Mouse (Mus musculus): Measurements from ENCODE around the gene 4921517D22Rik. TPM values are rescaled to one million over a fixed set of nuclear protein-coding genes. Genes with fewer than 3 reads are reported as not detected.

The 4921517D22Rik gene
- polyA plus RNA-seq, 1 experiment from 2014 or later = not detected

- no peak for DNase-seq (ENCODE audit: low spot score)
- peak overlapping the region; percentile 12; the same call in 1 of the 2 replicates for H3K4me3 ChIP-seq
- H3K9me3 ChIP-seq (replicated peaks) = no peaks in the 10 kb centered on the region
- H3K36me3 ChIP-seq = peaks cover 52% of the 10 kb centered on the region
- WGBS = 67% methylated on average over 2 of the region's 2 CpGs
- peaks cover 57% of the 10 kb centered on the region for H3K4me1 ChIP-seq
- H3K27ac ChIP-seq (replicated peaks) = peak overlapping the region; percentile 61; the same call in 1 of the 2 replicates
- H3K27me3 ChIP-seq (ENCODE audit: low read depth, poor library complexity, severe bottlenecking) = no peaks in the 10 kb centered on the region
Observed at GRCm38 (mm10) chr13:59671521-59671920, 22.4 kb downstream of the 4921517D22Rik start.

GRCm38 (mm10) chr13:59669946-59670345 is 24.0 kb downstream of the 4921517D22Rik start:
- Histone ChIP-seq H3K4me1 (peaks cover 52% of the 10 kb centered on the region), H3K27ac (replicated peaks) (no peak overlapping the region), H3K4me3 (no peak overlapping the region), H3K9me3 (replicated peaks) (no peaks in the 10 kb centered on the region), H3K36me3 (peaks cover 68% of the 10 kb centered on the region), H3K27me3 (ENCODE audit: low read depth, poor library complexity, severe bottlenecking) (no peaks in the 10 kb centered on the region)
- DNase-seq (ENCODE audit: low spot score) = no peak
- 91% methylated on average over 10 of the region's 10 CpGs for WGBS

- Histone ChIP-seq H3K9me3 (replicated peaks) (no peaks in the 10 kb centered on the region), H3K4me1 (peaks cover 50% of the 10 kb centered on the region), H3K4me3 (no peak overlapping the region), H3K36me3 (peaks cover 82% of the 10 kb centered on the region), H3K27me3 (ENCODE audit: low read depth, poor library complexity, severe bottlenecking) (no peaks in the 10 kb centered on the region), H3K27ac (replicated peaks) (peak overlapping the region; percentile 38; the same call in 1 of the 2 replicates)
- no peak for DNase-seq (ENCODE audit: low spot score)
- WGBS = 88% methylated on average over 11 of the region's 11 CpGs
Observed at GRCm38 (mm10) chr13:59668501-59669093, 25.3 kb downstream of the 4921517D22Rik start.

GRCm38 (mm10) chr13:59667763-59668162 is 26.1 kb downstream of the 4921517D22Rik start:
- WGBS = 93% methylated on average over 5 of the region's 5 CpGs
- no peak for DNase-seq (ENCODE audit: low spot score)
- Histone ChIP-seq H3K4me3 (no peak overlapping the region), H3K27ac (replicated peaks) (no peak overlapping the region), H3K9me3 (replicated peaks) (no peaks in the 10 kb centered on the region), H3K36me3 (peaks cover 90% of the 10 kb centered on the region), H3K4me1 (peaks cover 43% of the 10 kb centered on the region), H3K27me3 (ENCODE audit: low read depth, poor library complexity, severe bottlenecking) (no peaks in the 10 kb centered on the region)

GRCm38 (mm10) chr13:59663939-59664712 is 29.8 kb downstream of the 4921517D22Rik start:
- H3K27me3 ChIP-seq (ENCODE audit: low read depth, poor library complexity, severe bottlenecking) = no peaks in the 10 kb centered on the region
- no peak for DNase-seq (ENCODE audit: low spot score)
- peaks cover 10% of the 10 kb centered on the region for H3K4me1 ChIP-seq
- 95% methylated on average over 19 of the region's 19 CpGs for WGBS
- H3K4me3 ChIP-seq = no peak overlapping the region
- H3K9me3 ChIP-seq (replicated peaks) = 0 out of 2 replicates have a peak, but pooled peaks cover 1% of the 10 kb centered on the region
- H3K27ac ChIP-seq (replicated peaks) = no peak overlapping the region
- peaks cover 96% of the 10 kb centered on the region for H3K36me3 ChIP-seq

GRCm38 (mm10) chr13:59661966-59662365 is 31.9 kb downstream of the 4921517D22Rik start:
- H3K27ac ChIP-seq (replicated peaks) = no peak overlapping the region
- peaks cover 94% of the 10 kb centered on the region for H3K36me3 ChIP-seq
- 97% methylated on average over 12 of the region's 12 CpGs for WGBS
- H3K9me3 ChIP-seq (replicated peaks) = peaks cover 14% of the 10 kb centered on the region; the same call in 1 of the 2 replicates
- no peak for DNase-seq (ENCODE audit: low spot score)
- no peak overlapping the region for H3K4me3 ChIP-seq
- no peaks in the 10 kb centered on the region for H3K27me3 ChIP-seq (ENCODE audit: low read depth, poor library complexity, severe bottlenecking)
- H3K4me1 ChIP-seq = peaks cover 23% of the 10 kb centered on the region

- WGBS = 94% methylated on average over 8 of the region's 8 CpGs
- Histone ChIP-seq H3K27me3 (ENCODE audit: low read depth, poor library complexity, severe bottlenecking) (no peaks in the 10 kb centered on the region), H3K36me3 (peaks cover 89% of the 10 kb centered on the region)
Observed at GRCm38 (mm10) chr13:59661387-59661786, 32.5 kb downstream of the 4921517D22Rik start.

GRCm38 (mm10) chr13:59660371-59660770 is 33.5 kb downstream of the 4921517D22Rik start:
- Histone ChIP-seq H3K4me3 (no peak overlapping the region), H3K9me3 (replicated peaks) (peaks cover 14% of the 10 kb centered on the region; the same call in 1 of the 2 replicates), H3K27me3 (ENCODE audit: low read depth, poor library complexity, severe bottlenecking) (no peaks in the 10 kb centered on the region), H3K36me3 (peaks cover 88% of the 10 kb centered on the region), H3K27ac (replicated peaks) (no peak overlapping the region), H3K4me1 (peaks cover 39% of the 10 kb centered on the region)
- DNase-seq (ENCODE audit: low spot score) = no peak
- 99% methylated on average over 3 of the region's 3 CpGs for WGBS

More at GRCm38 (mm10) chr13:59661387-59661786, 32.5 kb downstream of the 4921517D22Rik start:
- peaks cover 14% of the 10 kb centered on the region; the same call in 1 of the 2 replicates for H3K9me3 ChIP-seq (replicated peaks)
- no peak overlapping the region for H3K4me3 ChIP-seq
- DNase-seq (ENCODE audit: low spot score) = no peak
- H3K27ac ChIP-seq (replicated peaks) = no peak overlapping the region
- peaks cover 29% of the 10 kb centered on the region for H3K4me1 ChIP-seq

GRCm38 (mm10) chr13:59657781-59658180 is 36.1 kb downstream of the 4921517D22Rik start:
- no peak for DNase-seq (ENCODE audit: low spot score)
- Histone ChIP-seq H3K27me3 (ENCODE audit: low read depth, poor library complexity, severe bottlenecking) (no peaks in the 10 kb centered on the region), H3K4me3 (no peak overlapping the region), H3K4me1 (peaks cover 61% of the 10 kb centered on the region), H3K27ac (replicated peaks) (peak overlapping the region; percentile 90), H3K9me3 (replicated peaks) (peaks cover 14% of the 10 kb centered on the region; the same call in 1 of the 2 replicates), H3K36me3 (peaks cover 88% of the 10 kb centered on the region)
- 79% methylated on average over 5 of the region's 5 CpGs for WGBS

GRCm38 (mm10) chr13:59656975-59657388 is 36.9 kb downstream of the 4921517D22Rik start:
- Histone ChIP-seq H3K27ac (replicated peaks) (peak overlapping the region; percentile 90), H3K9me3 (replicated peaks) (peaks cover 14% of the 10 kb centered on the region; the same call in 1 of the 2 replicates), H3K36me3 (peaks cover 88% of the 10 kb centered on the region), H3K4me1 (peaks cover 68% of the 10 kb centered on the region), H3K27me3 (ENCODE audit: low read depth, poor library complexity, severe bottlenecking) (no peaks in the 10 kb centered on the region), H3K4me3 (peak overlapping the region; percentile 32)
- 19% methylated on average over 4 of the region's 4 CpGs for WGBS
- DNase-seq (ENCODE audit: low spot score) = no peak

- Histone ChIP-seq H3K27me3 (ENCODE audit: low read depth, poor library complexity, severe bottlenecking) (no peaks in the 10 kb centered on the region), H3K4me3 (peak overlapping the region; percentile 32), H3K9me3 (replicated peaks) (peaks cover 14% of the 10 kb centered on the region; the same call in 1 of the 2 replicates), H3K27ac (replicated peaks) (peak overlapping the region; percentile 90), H3K4me1 (peaks cover 71% of the 10 kb centered on the region), H3K36me3 (peaks cover 88% of the 10 kb centered on the region)
- 64% methylated on average over 10 of the region's 10 CpGs for WGBS
- DNase-seq (ENCODE audit: low spot score) = no peak
Observed at GRCm38 (mm10) chr13:59656316-59656832, 37.5 kb downstream of the 4921517D22Rik start.

GRCm38 (mm10) chr13:59655718-59656315 is 38.1 kb downstream of the 4921517D22Rik start:
- 94% methylated on average over 15 of the region's 15 CpGs for WGBS
- no peak for DNase-seq (ENCODE audit: low spot score)
- peaks cover 14% of the 10 kb centered on the region; the same call in 1 of the 2 replicates for H3K9me3 ChIP-seq (replicated peaks)
- peaks cover 88% of the 10 kb centered on the region for H3K36me3 ChIP-seq
- peaks cover 75% of the 10 kb centered on the region for H3K4me1 ChIP-seq
- peak overlapping the region; percentile 90 for H3K27ac ChIP-seq (replicated peaks)
- no peak overlapping the region for H3K4me3 ChIP-seq
- H3K27me3 ChIP-seq (ENCODE audit: low read depth, poor library complexity, severe bottlenecking) = no peaks in the 10 kb centered on the region
